ENCODE assay signal across 23 mouse cellular contexts in genomic region chr7:103767687-103768086, GRCm38 (mm10). TPM values are rescaled to one million over a fixed set of nuclear protein-coding genes. Genes with fewer than 3 reads are reported as not detected.
DNase-seq lines count a peak whose midpoint lies in the region; ATAC-seq and TF ChIP-seq lines count a peak whose summit lies in the region.
"Not testable (repeated sequence)": the region's sequence is repeated elsewhere in the genome, so short reads cannot be mapped to it uniquely, and the experiment has no call there.
"Had no signal": no experiment of that assay in that cellular context is flagged by ENCODE, and none has a peak within 500 bp of the region (broad histone marks: within the 10 kb centered on the region; RNA-seq: fewer than 3 reads in every experiment).

No protein-coding gene starts in this region.

- not testable (repeated sequence) for TF ChIP-seq CTCF in liver, embryonic 14.5 days (IDR thresholded peaks at IDR 0.05; ENCODE audit: low read depth)

- H3K36me3 ChIP-seq in liver, embryonic 12.5 days; liver, embryonic 14.5 days (replicated peaks; ENCODE audit: control insufficient read depth, insufficient read depth, low read depth); liver, embryonic 16.5 days (ENCODE audit: control insufficient read depth, insufficient read depth): not testable (repeated sequence)

- H3K9me3 ChIP-seq in liver, embryonic 12.5 days (replicated peaks); liver, embryonic 14.5 days (ENCODE audit: control insufficient read depth, low read length); liver, embryonic 16.5 days (replicated peaks; ENCODE audit: control insufficient read depth, low read length): not testable (repeated sequence)

- not testable (repeated sequence) for H3K27ac ChIP-seq in liver, embryonic 12.5 days; liver, embryonic 14.5 days; liver, embryonic 16.5 days (ENCODE audit: low read length)

- H3K4me2 ChIP-seq in liver, embryonic 12.5 days, result 0 out of 2 replicates have a peak overlapping the region, but pooled peaks have one; percentile 18
- H3K4me2 ChIP-seq in liver, embryonic 14.5 days (ENCODE audit: low read depth); liver, embryonic 16.5 days (ENCODE audit: low read depth, low read length): not testable (repeated sequence)

- ATAC-seq in common myeloid progenitor, adult 5-6 weeks (replicated peaks; ENCODE audit: low read depth, poor library complexity, severe bottlenecking), result peak; percentile 71
- ATAC-seq in erythroid progenitor cell, adult 5-6 weeks (replicated peaks; ENCODE audit: low FRiP score, poor library complexity, severe bottlenecking), result peak; percentile 61; the same call in 1 of the 2 replicates
- ATAC-seq in liver, embryonic 12.5 days, result peak; percentile 88
- peak; percentile 82 for ATAC-seq in liver, embryonic 14.5 days (ENCODE audit: insufficient read depth)
- peak; percentile 47 for ATAC-seq in liver, embryonic 16.5 days (ENCODE audit: low read depth)
- peak; percentile 87 for ATAC-seq in megakaryocyte progenitor cell, adult 5-6 weeks (replicated peaks; ENCODE audit: poor library complexity)

- TF ChIP-seq EP300 in liver, embryonic 14.5 days (IDR thresholded peaks at IDR 0.05; ENCODE audit: low read depth), result peak; percentile 37; the same call in 1 of the 2 replicates

- peak in 1 of 3 experiments; percentile 7 for DNase-seq in liver, embryonic 14.5 days (ENCODE audit: low read depth in 3 of 3, low spot score in 3 of 3)

- not testable (repeated sequence) for H3K4me3 ChIP-seq in liver, embryonic 12.5 days; liver, embryonic 14.5 days (ENCODE audit: insufficient read depth in 1 of 2, low read depth in 2 of 2, low read length in 2 of 2); liver, embryonic 16.5 days (ENCODE audit: low read depth, low read length)

- WGBS in liver, embryonic 12.5 days (ENCODE audit: insufficient replicate concordance), result 34% methylated on average over 6 of the region's 6 CpGs
- 23% methylated on average over 6 of the region's 6 CpGs for WGBS in liver, embryonic 14.5 days (ENCODE audit: insufficient replicate concordance)
- 24% methylated on average over 3 of the region's 6 CpGs for WGBS in liver, embryonic 16.5 days (ENCODE audit: insufficient replicate concordance)

- H3K27me3 ChIP-seq in liver, embryonic 12.5 days (replicated peaks); liver, embryonic 14.5 days (ENCODE audit: control insufficient read depth, insufficient read depth, low read length); liver, embryonic 16.5 days (ENCODE audit: control insufficient read depth, insufficient read depth, low read depth, low read length): not testable (repeated sequence)

- H3K9ac ChIP-seq in liver, embryonic 12.5 days; liver, embryonic 14.5 days (replicated peaks); liver, embryonic 16.5 days (ENCODE audit: low read depth, low read length): not testable (repeated sequence)

- H3K4me1 ChIP-seq in liver, embryonic 12.5 days; liver, embryonic 14.5 days (replicated peaks; ENCODE audit: control insufficient read depth in 2 of 2, insufficient read depth in 2 of 2, low read length in 1 of 2); liver, embryonic 16.5 days (ENCODE audit: control insufficient read depth, low read depth, low read length): not testable (repeated sequence)

RNA-seq across cellular contexts. Expression of gene Olfr69, which starts 3.7 kb away (rescaled TPM):
- not detected in 2 replicates for total RNA-seq in common myeloid progenitor, adult 5-6 weeks (2017)
- total RNA-seq in erythroid progenitor cell, adult 5-6 weeks (2015; ENCODE audit: low replicate concordance), result 0.84 and 2.5 TPM in 2 replicates
- total RNA-seq in erythroid progenitor cell, adult 5-6 weeks (2017; ENCODE audit: low replicate concordance), result 1.7 TPM in 1 of 2 replicates, not detected in the other
- polyA plus RNA-seq in liver, embryonic 12.5 days (2016; fragmentation: Nextera tagmentation; extraction: Ambion mirVana), result not detected in 2 replicates
- 0.01 TPM in 1 of 2 replicates, not detected in the other for polyA plus RNA-seq in liver, embryonic 14.5 days (2012; rRNA removed)
- polyA plus RNA-seq in liver, embryonic 14.5 days (2014; fragmentation: Nextera tagmentation; extraction: Ambion mirVana), result not detected in 2 replicates
- not detected in 2 replicates for polyA plus RNA-seq in liver, embryonic 16.5 days (2015; fragmentation: Nextera tagmentation; extraction: Ambion mirVana)
- total RNA-seq in megakaryocyte progenitor cell, adult 5-6 weeks (2015), result not detected in 2 replicates
- total RNA-seq in megakaryocyte progenitor cell, adult 5-6 weeks (2017), result not detected in 2 replicates
- total RNA-seq: adrenal gland, adult 18-20 months; adrenal gland, adult 8-10 months; adrenal gland, postnatal 14 days; adrenal gland, postnatal 36 days; CH12.LX; G1E had no signal
- polyA plus RNA-seq: activated CD4-positive, CD25-positive, alpha-beta regulatory T cell, adult 4 months; CD4-positive, CD25-positive, alpha-beta regulatory T cell, adult 4 months; cerebellum, adult 2 months; embryonic facial prominence, embryonic 11.5 days; embryonic facial prominence, embryonic 13.5 days; forebrain, embryonic 10.5 days; forebrain, embryonic 12.5 days; forebrain, embryonic 14.5 days; forebrain, embryonic 16.5 days; G1E; Patski had no signal

RNA-seq across cellular contexts. Expression of gene Olfr630, which starts 10.6 kb away (rescaled TPM):
- total RNA-seq in common myeloid progenitor, adult 5-6 weeks (2017), result not detected in 2 replicates
- total RNA-seq in erythroid progenitor cell, adult 5-6 weeks (2015; ENCODE audit: low replicate concordance), result not detected in 2 replicates
- total RNA-seq in erythroid progenitor cell, adult 5-6 weeks (2017; ENCODE audit: low replicate concordance), result not detected in 2 replicates
- not detected in 2 replicates for polyA plus RNA-seq in liver, embryonic 12.5 days (2016; fragmentation: Nextera tagmentation; extraction: Ambion mirVana)
- 0.03 TPM in 2 replicates for polyA plus RNA-seq in liver, embryonic 14.5 days (2012; rRNA removed)
- polyA plus RNA-seq in liver, embryonic 14.5 days (2014; fragmentation: Nextera tagmentation; extraction: Ambion mirVana), result not detected in 2 replicates
- not detected in 2 replicates for polyA plus RNA-seq in liver, embryonic 16.5 days (2015; fragmentation: Nextera tagmentation; extraction: Ambion mirVana)
- not detected in 2 replicates for total RNA-seq in megakaryocyte progenitor cell, adult 5-6 weeks (2015)
- total RNA-seq in megakaryocyte progenitor cell, adult 5-6 weeks (2017), result not detected in 2 replicates
- total RNA-seq: adrenal gland, adult 18-20 months; adrenal gland, adult 8-10 months; adrenal gland, postnatal 14 days; adrenal gland, postnatal 36 days; CH12.LX had no signal
- polyA plus RNA-seq: activated CD4-positive, CD25-positive, alpha-beta regulatory T cell, adult 4 months; CD4-positive, CD25-positive, alpha-beta regulatory T cell, adult 4 months; cerebellum, adult 2 months; embryonic facial prominence, embryonic 11.5 days; embryonic facial prominence, embryonic 13.5 days; embryonic facial prominence, embryonic 15.5 days; forebrain, embryonic 10.5 days; forebrain, embryonic 12.5 days; forebrain, embryonic 14.5 days; forebrain, embryonic 16.5 days; G1E; Patski had no signal

RNA-seq across cellular contexts. Expression of gene Olfr68, which starts 11.8 kb away (rescaled TPM):
- total RNA-seq in common myeloid progenitor, adult 5-6 weeks (2017), result not detected in 2 replicates
- 2.9 TPM in 1 of 2 replicates, not detected in the other for total RNA-seq in erythroid progenitor cell, adult 5-6 weeks (2015; ENCODE audit: low replicate concordance)
- total RNA-seq in erythroid progenitor cell, adult 5-6 weeks (2017; ENCODE audit: low replicate concordance), result 0.83 and 2.8 TPM in 2 replicates
- not detected in 2 replicates for polyA plus RNA-seq in liver, embryonic 12.5 days (2016; fragmentation: Nextera tagmentation; extraction: Ambion mirVana)
- polyA plus RNA-seq in liver, embryonic 14.5 days (2012; rRNA removed), result 0.02 and 0.10 TPM in 2 replicates
- 0.08 TPM in 1 of 2 replicates, not detected in the other for polyA plus RNA-seq in liver, embryonic 14.5 days (2014; fragmentation: Nextera tagmentation; extraction: Ambion mirVana)
- polyA plus RNA-seq in liver, embryonic 16.5 days (2015; fragmentation: Nextera tagmentation; extraction: Ambion mirVana), result not detected in 2 replicates
- not detected in 2 replicates for total RNA-seq in megakaryocyte progenitor cell, adult 5-6 weeks (2015)
- not detected in 2 replicates for total RNA-seq in megakaryocyte progenitor cell, adult 5-6 weeks (2017)
- total RNA-seq: adrenal gland, adult 18-20 months; adrenal gland, adult 8-10 months; adrenal gland, postnatal 14 days; adrenal gland, postnatal 36 days; CH12.LX had no signal
- polyA plus RNA-seq: activated CD4-positive, CD25-positive, alpha-beta regulatory T cell, adult 4 months; CD4-positive, CD25-positive, alpha-beta regulatory T cell, adult 4 months; cerebellum, adult 2 months; embryonic facial prominence, embryonic 11.5 days; embryonic facial prominence, embryonic 13.5 days; forebrain, embryonic 10.5 days; forebrain, embryonic 12.5 days; forebrain, embryonic 14.5 days; forebrain, embryonic 16.5 days; G1E; Patski had no signal

RNA-seq across cellular contexts. Expression of gene Olfr629, which starts 22.9 kb away (rescaled TPM):
- not detected in 2 replicates for total RNA-seq in common myeloid progenitor, adult 5-6 weeks (2017)
- total RNA-seq in erythroid progenitor cell, adult 5-6 weeks (2015; ENCODE audit: low replicate concordance), result not detected in 2 replicates
- not detected in 2 replicates for total RNA-seq in erythroid progenitor cell, adult 5-6 weeks (2017; ENCODE audit: low replicate concordance)
- polyA plus RNA-seq in liver, embryonic 12.5 days (2016; fragmentation: Nextera tagmentation; extraction: Ambion mirVana), result 0.05 TPM in 1 of 2 replicates, not detected in the other
- 0.08 TPM in 1 of 2 replicates, not detected in the other for polyA plus RNA-seq in liver, embryonic 14.5 days (2012; rRNA removed)
- polyA plus RNA-seq in liver, embryonic 14.5 days (2014; fragmentation: Nextera tagmentation; extraction: Ambion mirVana), result 0.18 and 0.22 TPM in 2 replicates
- 0.07 TPM in 1 of 2 replicates, not detected in the other for polyA plus RNA-seq in liver, embryonic 16.5 days (2015; fragmentation: Nextera tagmentation; extraction: Ambion mirVana)
- not detected in 2 replicates for total RNA-seq in megakaryocyte progenitor cell, adult 5-6 weeks (2015)
- total RNA-seq in megakaryocyte progenitor cell, adult 5-6 weeks (2017), result not detected in 2 replicates
- total RNA-seq: adrenal gland, adult 18-20 months; adrenal gland, adult 8-10 months; adrenal gland, postnatal 14 days; adrenal gland, postnatal 36 days; CH12.LX had no signal
- polyA plus RNA-seq: activated CD4-positive, CD25-positive, alpha-beta regulatory T cell, adult 4 months; CD4-positive, CD25-positive, alpha-beta regulatory T cell, adult 4 months; cerebellum, adult 2 months; embryonic facial prominence, embryonic 11.5 days; embryonic facial prominence, embryonic 13.5 days; forebrain, embryonic 10.5 days; forebrain, embryonic 12.5 days; forebrain, embryonic 14.5 days; forebrain, embryonic 16.5 days; G1E; Patski had no signal

RNA-seq across cellular contexts. Expression of gene Olfr67, which starts 23.9 kb away (rescaled TPM):
- not detected in 2 replicates for total RNA-seq in common myeloid progenitor, adult 5-6 weeks (2017)
- 0.84 TPM in 1 of 2 replicates, not detected in the other for total RNA-seq in erythroid progenitor cell, adult 5-6 weeks (2015; ENCODE audit: low replicate concordance)
- total RNA-seq in erythroid progenitor cell, adult 5-6 weeks (2017; ENCODE audit: low replicate concordance), result 1.5 and 3.3 TPM in 2 replicates
- polyA plus RNA-seq in liver, embryonic 12.5 days (2016; fragmentation: Nextera tagmentation; extraction: Ambion mirVana), result not detected in 2 replicates
- 0.02 TPM in 1 of 2 replicates, not detected in the other for polyA plus RNA-seq in liver, embryonic 14.5 days (2012; rRNA removed)
- polyA plus RNA-seq in liver, embryonic 14.5 days (2014; fragmentation: Nextera tagmentation; extraction: Ambion mirVana), result not detected in 2 replicates
- polyA plus RNA-seq in liver, embryonic 16.5 days (2015; fragmentation: Nextera tagmentation; extraction: Ambion mirVana), result not detected in 2 replicates
- total RNA-seq in megakaryocyte progenitor cell, adult 5-6 weeks (2015), result not detected in 2 replicates
- not detected in 2 replicates for total RNA-seq in megakaryocyte progenitor cell, adult 5-6 weeks (2017)
- total RNA-seq: adrenal gland, adult 18-20 months; adrenal gland, adult 8-10 months; adrenal gland, postnatal 14 days; adrenal gland, postnatal 36 days; CH12.LX; G1E had no signal
- polyA plus RNA-seq: activated CD4-positive, CD25-positive, alpha-beta regulatory T cell, adult 4 months; CD4-positive, CD25-positive, alpha-beta regulatory T cell, adult 4 months; cerebellum, adult 2 months; embryonic facial prominence, embryonic 11.5 days; embryonic facial prominence, embryonic 13.5 days; embryonic facial prominence, embryonic 15.5 days; forebrain, embryonic 10.5 days; forebrain, embryonic 12.5 days; forebrain, embryonic 14.5 days; forebrain, embryonic 16.5 days; Patski had no signal
